Mouse (Mus musculus): ENCODE results near the gene Retsat.

- no peak for TF ChIP-seq CTCF (IDR thresholded peaks at IDR 0.05; ENCODE audit: borderline replicate concordance, insufficient read depth, low read depth, low read length)
- TF ChIP-seq POLR2A (IDR thresholded peaks at IDR 0.05; ENCODE audit: borderline replicate concordance, insufficient read depth, low read length) = no peak
Measured at GRCm38 (mm10) chr6:72644576-72644975, 46.3 kb downstream of the Retsat start.

Measured in cerebellum, adult 2 months (tissue).